Mouse (Mus musculus): ENCODE results near the gene Ifrd2. TPM values are rescaled to one million over a fixed set of nuclear protein-coding genes. Genes with fewer than 3 reads are reported as not detected.

The Ifrd2 gene
- polyA plus RNA-seq, 1 experiment from 2014 or later: 19.1 TPM

- CTCF ChIA-PET: no interaction called here
- POLR2A ChIA-PET: interaction anchor here (0.9 kb wide), 1 partner anchor 10 kb away, joined by 3 read pairs; no protein-coding TSS in a partner anchor
- in situ Hi-C loops (cut with MboI; ENCODE audit: low pct_unique_long_range_greater_than_20kb): loop anchor here (25.0 kb wide), 1 partner anchor 856 kb away; the partner anchor contains the start of gene Tex264
- no peaks in the 10 kb centered on the region for H3K27me3 ChIP-seq
- TF ChIP-seq CTCF (IDR thresholded peaks at IDR 0.05): no peak
- no peak for ATAC-seq
- DNase-seq (ENCODE audit: low read depth, low spot score): no peak
Observed at GRCm38 (mm10) chr9:107543299-107543698, 44.1 kb upstream of the Ifrd2 start.

- ChIA-PET POLR2A (no interaction called here), CTCF (no interaction called here)
- in situ Hi-C loops (cut with MboI; ENCODE audit: low pct_unique_long_range_greater_than_20kb): loop anchor here (25.0 kb wide), 1 partner anchor 857 kb away; the partner anchor contains the start of gene Tex264
- no peak for TF ChIP-seq CTCF (IDR thresholded peaks at IDR 0.05)
- DNase-seq (ENCODE audit: low read depth, low spot score): no peak
- ATAC-seq: no peak
- no peaks in the 10 kb centered on the region for H3K27me3 ChIP-seq
Observed at GRCm38 (mm10) chr9:107544196-107544700, 43.2 kb upstream of the Ifrd2 start.

- in situ Hi-C loops (cut with MboI; ENCODE audit: low pct_unique_long_range_greater_than_20kb): loop anchor here (25.0 kb wide), 1 partner anchor 857 kb away; the partner anchor contains the start of gene Tex264
- ChIA-PET CTCF (no interaction called here), POLR2A (no interaction called here)
- DNase-seq (ENCODE audit: low read depth, low spot score) (no peak), ATAC-seq (no peak)
- no peak for TF ChIP-seq CTCF (IDR thresholded peaks at IDR 0.05)
- H3K27me3 ChIP-seq: no peaks in the 10 kb centered on the region
Observed at GRCm38 (mm10) chr9:107544729-107545128, 42.7 kb upstream of the Ifrd2 start.

- no peaks in the 10 kb centered on the region for H3K27me3 ChIP-seq
- CTCF ChIA-PET: no interaction called here
- no peak for DNase-seq (ENCODE audit: low read depth, low spot score)
- POLR2A ChIA-PET: no interaction called here
- ATAC-seq: no peak
- in situ Hi-C loops (cut with MboI; ENCODE audit: low pct_unique_long_range_greater_than_20kb): loop anchor here (25.0 kb wide), 1 partner anchor 858 kb away; the partner anchor contains the start of gene Tex264
- no peak for TF ChIP-seq CTCF (IDR thresholded peaks at IDR 0.05)
Observed at GRCm38 (mm10) chr9:107545199-107545598, 42.2 kb upstream of the Ifrd2 start.

GRCm38 (mm10) chr9:107545602-107546001 is 41.8 kb upstream of the Ifrd2 start:
- ATAC-seq: no peak
- in situ Hi-C loops (cut with MboI; ENCODE audit: low pct_unique_long_range_greater_than_20kb): loop anchor here (25.0 kb wide), 1 partner anchor 858 kb away; the partner anchor contains the start of gene Tex264
- ChIA-PET POLR2A (interaction anchor here (0.5 kb wide), 1 partner anchor 1075 kb away, joined by 5 read pairs; no protein-coding TSS in a partner anchor), CTCF (no interaction called here)
- H3K27me3 ChIP-seq: no peaks in the 10 kb centered on the region
- no peak for TF ChIP-seq CTCF (IDR thresholded peaks at IDR 0.05)
- DNase-seq (ENCODE audit: low read depth, low spot score): no peak

- no peak for TF ChIP-seq CTCF (IDR thresholded peaks at IDR 0.05)
- DNase-seq (ENCODE audit: low read depth, low spot score) (no peak), ATAC-seq (peak; percentile 47)
- H3K27me3 ChIP-seq: no peaks in the 10 kb centered on the region
- in situ Hi-C loops (cut with MboI; ENCODE audit: low pct_unique_long_range_greater_than_20kb): loop anchor here (25.0 kb wide), 1 partner anchor 860 kb away; the partner anchor contains the start of gene Tex264
- ChIA-PET POLR2A (interaction anchor here (0.8 to 0.9 kb wide), 2 partner anchors 9 to 10 kb away, joined by 4 read pairs; no protein-coding TSS in a partner anchor), CTCF (no interaction called here)
Observed at GRCm38 (mm10) chr9:107547026-107547425, 40.4 kb upstream of the Ifrd2 start, which contains the start of gene Zmynd10. Gene Zmynd10 (plus strand): TSS chr9:107547298.

GRCm38 (mm10) chr9:107547957-107548356 is 39.5 kb upstream of the Ifrd2 start:
- in situ Hi-C loops (cut with MboI; ENCODE audit: low pct_unique_long_range_greater_than_20kb): loop anchor here (25.0 kb wide), 1 partner anchor 861 kb away; the partner anchor contains the start of gene Tex264
- DNase-seq (ENCODE audit: low read depth, low spot score): no peak
- no peaks in the 10 kb centered on the region for H3K27me3 ChIP-seq
- ATAC-seq: no peak
- CTCF ChIA-PET: no interaction called here
- no peak for TF ChIP-seq CTCF (IDR thresholded peaks at IDR 0.05)
- POLR2A ChIA-PET: interaction anchor here (0.9 kb wide), 1 partner anchor 8 kb away, joined by 4 read pairs; no protein-coding TSS in a partner anchor

- TF ChIP-seq CTCF (IDR thresholded peaks at IDR 0.05): no peak
- in situ Hi-C loops (cut with MboI; ENCODE audit: low pct_unique_long_range_greater_than_20kb): loop anchor here (25.0 kb wide), 1 partner anchor 862 kb away; the partner anchor contains the start of gene Tex264
- ChIA-PET POLR2A (no interaction called here), CTCF (interaction anchor here (0.7 kb wide), 1 partner anchor 9 kb away, joined by 3 read pairs; no protein-coding TSS in a partner anchor)
- DNase-seq (ENCODE audit: low read depth, low spot score) (no peak), ATAC-seq (no peak)
- no peaks in the 10 kb centered on the region for H3K27me3 ChIP-seq
Observed at GRCm38 (mm10) chr9:107548820-107549219, 38.6 kb upstream of the Ifrd2 start.

- ChIA-PET POLR2A (no interaction called here), CTCF (no interaction called here)
- H3K27me3 ChIP-seq: no peaks in the 10 kb centered on the region
- DNase-seq (ENCODE audit: low read depth, low spot score) (no peak), ATAC-seq (no peak)
- in situ Hi-C loops (cut with MboI; ENCODE audit: low pct_unique_long_range_greater_than_20kb): loop anchor here (25.0 kb wide), 1 partner anchor 862 kb away; the partner anchor contains the start of gene Tex264
- TF ChIP-seq CTCF (IDR thresholded peaks at IDR 0.05): no peak
Observed at GRCm38 (mm10) chr9:107549297-107550074, 38.0 kb upstream of the Ifrd2 start.

- ATAC-seq: no peak
Observed at GRCm38 (mm10) chr9:107550491-107551116, 36.8 kb upstream of the Ifrd2 start.

More at GRCm38 (mm10) chr9:107550491-107551116, 36.8 kb upstream of the Ifrd2 start:
- no peak for TF ChIP-seq CTCF (IDR thresholded peaks at IDR 0.05)
- in situ Hi-C loops (cut with MboI; ENCODE audit: low pct_unique_long_range_greater_than_20kb): no loop called here
- ChIA-PET CTCF (no interaction called here), POLR2A (interaction anchor here (0.6 kb wide), 1 partner anchor 79 kb away, joined by 3 read pairs; no protein-coding TSS in a partner anchor)
- no peaks in the 10 kb centered on the region for H3K27me3 ChIP-seq
- DNase-seq (ENCODE audit: low read depth, low spot score): no peak

Measured in Patski (cell line).